Mouse (Mus musculus) left cerebral cortex, adult 8-10 months (tissue): ENCODE data around the gene Cpn2. TPM values are rescaled to one million over a fixed set of nuclear protein-coding genes. Genes with fewer than 3 reads are reported as not detected.

Source experiments
- DNase-seq, 2 experiments: peaks; one replicate each; pipeline ENCODE4 v3.0.0; 2022; ENCODE audit warnings: low spot score in 2 of 2
- total RNA-seq, 4 experiments: library from RNA; stranded (reverse); gene quantifications; 2 replicates each; pipeline ENCODE4 v1.2.4; 2022

Gene Cpn2
- total RNA-seq, 4 experiments from 2014 or later, result not detected

- DNase-seq, result no peak
Observed at GRCm38 (mm10) chr16:30280676-30281297, 13.5 kb upstream of the Cpn2 start.

GRCm38 (mm10) chr16:30278406-30278805 is 11.1 kb upstream of the Cpn2 start:
- no peak for DNase-seq

DNA sequence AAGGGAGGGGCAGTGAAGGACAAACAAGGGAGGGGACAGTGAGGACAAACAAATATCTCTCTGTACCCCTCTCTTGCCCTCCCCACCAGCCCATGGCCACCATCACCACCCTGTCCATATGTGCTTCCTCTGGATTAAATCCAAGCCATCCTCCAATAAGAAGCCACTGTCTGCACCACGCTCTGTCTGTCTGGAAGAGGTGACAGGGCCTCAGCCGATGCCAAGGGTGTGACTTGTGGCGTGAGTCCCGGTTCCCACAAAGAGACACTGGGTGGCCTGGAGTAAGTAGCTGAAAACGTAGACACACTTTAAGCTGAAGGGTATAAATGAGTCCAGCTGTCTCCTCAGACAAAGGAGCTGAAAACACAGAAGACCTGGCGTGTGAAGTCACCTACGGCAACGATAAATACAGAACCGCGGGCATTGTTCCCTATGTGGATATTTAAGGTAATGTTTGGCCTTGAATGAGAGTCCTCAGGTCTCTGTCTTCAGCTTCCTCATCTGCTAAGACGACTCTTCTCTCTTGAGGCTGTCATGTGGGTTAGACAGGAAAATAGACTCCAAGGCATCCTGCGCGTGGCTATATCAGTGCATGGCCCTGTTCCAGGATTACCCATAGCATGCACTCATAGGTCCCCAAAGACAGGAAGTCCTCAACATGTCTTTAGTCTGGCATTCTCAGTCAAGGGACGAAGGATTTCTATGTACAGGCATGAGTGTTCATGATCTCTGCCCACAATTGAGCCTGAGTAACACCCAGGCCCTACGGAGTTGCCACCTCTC is 8.4 kb upstream of the Cpn2 start:
- no peak for DNase-seq

DNA sequence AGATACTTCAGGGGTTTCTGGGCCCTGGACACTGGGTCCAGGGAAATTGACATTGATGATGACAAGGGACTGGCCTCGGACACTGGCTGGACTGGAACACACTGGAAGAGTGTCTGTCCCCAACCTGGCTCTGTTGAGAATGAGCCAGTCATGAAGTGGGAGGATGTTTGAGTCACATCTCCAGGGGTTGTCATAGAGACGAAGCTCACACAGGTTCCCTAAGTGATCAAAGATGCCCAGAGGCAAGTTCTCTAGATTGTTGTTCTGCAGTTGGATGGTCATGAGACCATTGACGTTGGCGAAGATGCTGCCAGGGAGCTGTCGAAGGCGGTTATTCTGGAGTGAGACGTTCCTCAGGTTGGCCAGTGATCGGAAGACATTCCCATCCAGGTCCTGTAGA is 5.8 kb upstream of the Cpn2 start:
- DNase-seq, result no peak

GRCm38 (mm10) chr16:30271941-30272595 is 4.8 kb upstream of the Cpn2 start:
- no peak for DNase-seq

DNA sequence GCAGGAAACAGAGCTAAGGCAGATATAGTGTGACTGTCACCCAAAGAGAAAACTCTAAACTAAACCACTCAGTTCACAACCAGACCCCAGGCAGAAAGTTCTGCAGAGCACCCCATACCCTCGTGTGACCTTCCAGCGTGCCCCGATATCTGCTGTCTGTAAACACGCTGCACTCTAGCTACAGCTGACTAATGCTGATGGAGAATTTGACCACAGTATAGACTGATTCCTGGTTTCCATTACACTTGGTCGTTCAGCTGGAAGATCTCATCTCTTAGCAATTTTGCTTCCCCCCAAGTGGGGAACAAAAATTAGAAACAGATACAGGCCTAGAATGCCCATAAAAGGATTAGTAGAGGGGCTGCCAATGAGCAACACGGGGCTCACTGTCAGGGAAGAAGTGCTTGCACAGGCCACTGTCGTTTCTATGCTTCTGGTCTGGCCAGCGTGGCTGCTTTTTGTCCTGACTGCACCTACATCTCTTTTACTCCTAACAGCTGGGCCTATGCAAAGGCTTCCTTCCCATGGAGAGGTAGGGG is 4.0 kb upstream of the Cpn2 start:
- DNase-seq, result no peak

DNA sequence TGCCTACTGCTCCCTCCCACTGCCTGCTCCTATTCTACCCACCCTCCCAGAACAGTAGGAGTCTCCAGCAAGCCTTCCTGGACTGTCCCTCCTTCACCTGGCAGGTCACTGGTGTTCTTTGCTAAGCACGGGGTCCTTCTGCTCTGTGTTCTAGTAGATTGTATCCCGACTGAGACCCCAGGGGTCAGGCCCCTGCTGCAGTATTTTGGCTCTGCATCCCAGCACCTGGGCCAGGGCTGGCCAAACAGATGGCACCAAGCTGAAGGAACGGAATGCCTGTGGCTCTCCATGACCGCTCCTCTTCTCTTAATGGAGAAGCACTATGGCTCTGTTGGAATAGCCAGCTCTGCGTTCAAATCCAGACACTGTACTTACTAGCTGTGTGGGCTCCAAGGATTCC is 738 bp downstream of the Cpn2 start:
- DNase-seq, result no peak

DNA sequence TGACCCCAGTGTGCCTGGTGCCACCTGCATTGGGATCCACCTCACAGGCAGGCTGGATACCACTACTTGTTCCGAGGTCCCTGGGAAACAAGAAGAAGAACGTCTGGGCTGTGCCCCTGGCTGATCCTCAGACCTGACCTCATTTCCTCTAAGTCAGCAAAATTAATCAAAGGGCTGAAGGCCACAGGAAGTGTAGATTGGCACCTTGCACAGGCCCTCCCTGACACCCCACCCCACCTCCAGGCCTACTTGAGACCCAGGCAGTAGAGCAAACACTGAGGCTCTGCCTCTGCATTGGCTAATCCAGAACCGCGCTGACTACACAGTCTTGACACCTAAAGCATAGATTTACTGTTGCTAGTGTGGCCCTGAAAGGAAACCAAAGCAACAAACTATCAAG is 1.7 kb downstream of the Cpn2 start:
- no peak for DNase-seq

- no peak for DNase-seq
Observed at GRCm38 (mm10) chr16:30263156-30263555, 4.1 kb downstream of the Cpn2 start.

- DNase-seq, result peak in 1 of 2 experiments; percentile 40
Observed at GRCm38 (mm10) chr16:30262664-30263063, 4.6 kb downstream of the Cpn2 start.

DNA sequence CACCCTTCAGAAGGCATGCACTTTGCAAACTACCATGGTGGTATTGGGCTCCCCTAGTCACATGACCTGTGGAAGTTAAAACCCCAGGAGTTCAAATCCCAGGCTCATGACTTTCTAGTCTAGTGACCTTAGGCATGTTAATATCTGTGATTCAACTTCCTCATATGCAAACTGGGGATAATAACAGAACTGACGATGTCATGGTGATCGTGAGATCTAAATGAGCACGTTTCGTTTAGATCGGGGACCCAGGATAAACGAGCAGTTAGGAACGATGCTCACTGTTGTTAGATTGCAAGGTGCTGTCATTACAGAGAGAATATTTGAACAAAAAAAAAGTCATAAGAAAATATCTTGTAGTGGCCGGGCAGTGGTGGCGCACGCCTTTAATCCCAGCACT is 5.1 kb downstream of the Cpn2 start:
- no peak for DNase-seq

DNA sequence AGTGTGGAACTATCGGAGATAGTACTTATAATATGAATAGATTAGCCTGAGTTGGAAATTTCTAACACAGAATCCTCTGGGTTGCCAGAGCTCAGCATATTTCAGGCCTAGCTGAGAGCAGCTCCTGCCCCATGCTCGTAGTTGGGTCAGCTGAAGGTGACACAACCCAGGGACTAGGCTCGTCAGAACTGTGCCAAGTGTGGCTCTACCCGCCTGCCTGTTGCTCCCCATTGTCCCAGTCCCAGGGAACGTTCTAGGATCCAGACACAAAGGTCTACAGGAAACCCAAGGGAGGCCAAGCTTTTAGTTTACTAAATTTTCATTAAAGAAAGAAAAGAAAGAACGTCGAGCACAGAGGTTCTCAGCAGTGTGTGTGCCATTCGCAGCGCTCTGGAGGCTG is 6.0 kb downstream of the Cpn2 start:
- DNase-seq, result no peak

GRCm38 (mm10) chr16:30260012-30260635 is 7.2 kb downstream of the Cpn2 start:
- no peak for DNase-seq

DNA sequence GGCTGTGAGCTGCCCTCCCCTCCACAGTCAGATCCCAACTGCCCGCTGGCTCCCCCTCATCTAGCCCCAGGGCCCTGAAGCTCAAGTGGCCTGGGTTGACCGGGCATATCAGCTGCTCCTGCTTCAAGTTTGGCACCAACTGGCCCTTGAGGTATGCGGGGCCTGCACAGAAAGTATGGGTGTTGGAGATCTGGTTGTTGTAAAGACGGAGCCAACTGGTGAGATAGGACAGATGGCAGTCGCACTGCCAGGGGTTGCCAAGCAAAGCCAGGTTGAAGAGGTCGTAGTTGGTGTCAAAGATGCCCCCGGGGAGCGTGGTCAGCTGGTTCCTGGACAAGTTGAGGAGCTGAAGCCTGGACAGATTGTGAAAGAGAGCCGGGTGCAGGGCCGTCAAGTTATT is 7.9 kb downstream of the Cpn2 start:
- no peak for DNase-seq

DNA sequence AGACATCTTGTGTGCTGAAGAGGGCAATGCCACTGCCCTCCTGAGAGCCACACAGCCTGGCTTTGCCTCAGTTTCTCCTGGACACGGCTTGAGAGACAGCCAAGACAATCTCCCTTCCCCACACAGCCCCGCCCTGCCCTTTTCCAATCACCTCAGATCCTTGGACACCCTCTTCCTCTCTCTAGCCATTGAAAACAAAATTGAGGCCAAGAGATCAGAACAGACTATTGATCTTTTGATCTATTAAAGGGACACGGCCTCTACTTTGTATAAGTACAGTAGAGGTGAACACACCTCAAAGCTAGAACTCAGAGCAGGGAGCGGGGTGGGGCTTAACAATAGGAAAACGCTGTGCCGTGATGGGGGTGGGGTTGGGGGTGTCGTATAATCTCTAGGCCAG is 8.9 kb downstream of the Cpn2 start:
- no peak for DNase-seq

DNA sequence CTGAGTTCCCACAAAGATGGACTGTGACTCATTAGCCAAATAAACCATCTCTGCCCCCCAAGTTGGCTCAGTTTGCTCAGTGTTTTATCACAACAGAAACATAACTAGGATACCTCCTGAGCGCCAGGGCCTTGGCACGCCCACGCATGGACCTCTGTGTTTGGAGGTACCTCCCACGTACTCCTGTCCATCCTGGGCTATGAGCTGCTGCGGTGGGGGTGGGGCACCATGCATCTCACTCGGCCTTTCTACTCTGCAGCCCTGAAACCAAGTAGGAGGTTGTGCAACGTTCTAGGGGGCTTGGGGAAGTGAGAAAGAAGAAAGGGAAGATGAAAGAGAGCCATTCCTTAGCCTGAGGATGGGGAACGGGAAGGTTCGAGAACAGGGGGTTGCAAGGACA is 9.6 kb downstream of the Cpn2 start:
- no peak for DNase-seq

DNA sequence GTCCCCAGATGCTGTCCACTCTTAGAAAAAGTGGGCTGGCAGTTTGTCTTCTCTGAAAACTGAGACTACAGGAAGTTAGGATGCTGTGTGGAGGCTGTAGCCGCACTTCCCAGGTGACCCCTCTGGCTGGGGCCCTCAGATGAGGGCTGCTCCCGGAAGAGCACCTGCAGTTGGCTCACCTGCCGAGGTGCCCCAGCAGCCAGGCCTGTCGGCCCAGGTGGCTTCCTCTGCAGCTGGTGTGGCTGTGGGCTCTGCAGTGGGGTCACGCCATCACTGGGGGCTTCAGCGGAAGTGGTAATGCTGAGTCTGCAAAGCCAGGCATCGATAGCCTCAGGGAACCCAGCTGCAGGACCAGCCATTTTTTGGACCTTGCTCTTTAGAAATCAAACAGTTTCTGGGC is 12.2 kb downstream of the Cpn2 start:
- no peak for DNase-seq

- DNase-seq, result no peak
Observed at GRCm38 (mm10) chr16:30253900-30254299, 13.4 kb downstream of the Cpn2 start.

GRCm38 (mm10) chr16:30253374-30253773 is 13.9 kb downstream of the Cpn2 start:
- no peak for DNase-seq

DNA sequence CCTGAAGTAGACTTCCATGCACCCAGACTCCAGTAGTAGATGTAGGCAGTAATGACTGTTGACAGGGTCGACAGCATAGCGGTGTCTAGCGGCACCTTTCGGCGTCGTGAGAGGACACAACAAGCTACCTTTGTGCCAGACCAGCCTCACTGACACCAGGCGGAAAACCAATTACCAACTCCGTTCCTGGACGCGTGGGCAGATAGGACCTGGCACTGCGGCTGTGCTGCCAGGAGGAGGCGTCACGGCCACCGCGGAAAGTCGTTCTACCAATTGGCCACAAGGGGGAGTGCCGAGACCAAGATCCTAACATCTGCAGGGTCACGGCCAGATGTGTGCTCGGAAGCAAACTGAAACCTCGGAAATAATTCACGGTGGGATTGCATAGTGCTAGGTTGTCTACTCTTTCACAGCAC is 15.3 kb downstream of the Cpn2 start:
- DNase-seq, result peak; percentile 53 to 59

GRCm38 (mm10) chr16:30244037-30244700 is 23.1 kb downstream of the Cpn2 start:
- DNase-seq, result no peak
